Mouse (Mus musculus) ES-Bruce4 (cell line): ENCODE measurements at regions not wholly inside any gene's neighbourhood (a gene's known extent, or its start where the extent isn't known, plus 50 kb on each side); places are given as distances from the start of the nearest gene placed in this dataset.

Experiments
- CTCF ChIP-seq: IDR thresholded peaks from one replicate; pipeline ENCODE4 v1.8.1; 2011; ENCODE audit warnings: low read depth, low read length
- EP300 ChIP-seq: IDR thresholded peaks from 2 replicates; pipeline ENCODE4 v1.6.1; 2011; ENCODE audit warnings: low read depth, low read length; ENCODE audit not compliant: insufficient read depth
- POLR2A ChIP-seq: IDR thresholded peaks from one replicate; pipeline ENCODE4 v1.8.1; 2011; ENCODE audit warnings: low read length; ENCODE audit not compliant: insufficient read depth

DNA sequence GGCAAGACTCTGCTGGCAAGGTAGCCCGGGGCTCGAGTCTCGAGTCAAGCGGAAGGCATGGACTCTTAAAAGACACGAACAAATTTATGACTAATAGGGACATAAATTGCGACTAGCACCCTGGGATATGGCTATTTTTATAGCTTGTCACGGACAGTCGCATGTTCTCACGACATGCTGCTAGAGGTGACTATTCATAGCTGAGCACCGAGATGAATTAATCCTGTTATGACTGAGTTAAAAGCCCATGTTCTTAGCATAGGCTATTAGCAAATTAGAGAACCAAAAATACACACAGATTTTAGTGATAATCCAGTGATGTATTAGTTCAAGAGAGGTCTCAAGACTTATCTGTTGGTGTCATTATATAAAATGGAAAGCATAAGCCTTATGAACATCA is 539.2 kb downstream of the Gm19410 start:
- TF ChIP-seq CTCF (no peak), POLR2A (no peak), EP300 (no peak)
